Mouse (Mus musculus): ENCODE data around the gene Tubgcp2. TPM values are rescaled to one million over a fixed set of nuclear protein-coding genes. Genes with fewer than 3 reads are reported as not detected.

Tubgcp2 gene
- total RNA-seq, 2 experiments from 2014 or later: 16.4 TPM

GRCm38 (mm10) chr7:139979011-139979719 lies 57.3 kb downstream of the Tubgcp2 start:
- DNase-seq: no peak

GRCm38 (mm10) chr7:139978278-139978892 lies 58.1 kb downstream of the Tubgcp2 start, which contains the start of gene 6430531B16Rik:
Gene 6430531B16Rik (minus strand): TSS chr7:139978755.
- DNase-seq: peak; percentile 77

- no peak for DNase-seq
Observed at GRCm38 (mm10) chr7:139975471-139975870, 61.0 kb downstream of the Tubgcp2 start.

- no peak for DNase-seq
Observed at GRCm38 (mm10) chr7:139974307-139974706, 62.2 kb downstream of the Tubgcp2 start.

- DNase-seq: no peak
Observed at GRCm38 (mm10) chr7:139972923-139973331, 63.5 kb downstream of the Tubgcp2 start.

GRCm38 (mm10) chr7:139971436-139971835 lies 65.0 kb downstream of the Tubgcp2 start:
- no peak for DNase-seq

GRCm38 (mm10) chr7:139970979-139971378 lies 65.5 kb downstream of the Tubgcp2 start:
- no peak for DNase-seq

GRCm38 (mm10) chr7:139970216-139970919 lies 66.1 kb downstream of the Tubgcp2 start:
- no peak for DNase-seq

GRCm38 (mm10) chr7:139969348-139970130 lies 66.9 kb downstream of the Tubgcp2 start:
- DNase-seq: peak; percentile 47

- no peak for DNase-seq
Observed at GRCm38 (mm10) chr7:139968428-139968827, 68.0 kb downstream of the Tubgcp2 start.

- DNase-seq: no peak
Observed at GRCm38 (mm10) chr7:139967175-139967574, 69.3 kb downstream of the Tubgcp2 start.

GRCm38 (mm10) chr7:139963814-139964213 lies 72.7 kb downstream of the Tubgcp2 start:
- DNase-seq: no peak

GRCm38 (mm10) chr7:139961141-139961540 lies 75.3 kb downstream of the Tubgcp2 start:
- no peak for DNase-seq

GRCm38 (mm10) chr7:139957958-139958357 lies 78.5 kb downstream of the Tubgcp2 start:
- no peak for DNase-seq

GRCm38 (mm10) chr7:139957437-139957836 lies 79.0 kb downstream of the Tubgcp2 start:
- DNase-seq: no peak

GRCm38 (mm10) chr7:139956658-139957057 lies 79.8 kb downstream of the Tubgcp2 start:
- DNase-seq: no peak

GRCm38 (mm10) chr7:139955505-139955904 lies 81.0 kb downstream of the Tubgcp2 start:
- DNase-seq: no peak

- no peak for DNase-seq
Observed at GRCm38 (mm10) chr7:139951991-139952633, 84.4 kb downstream of the Tubgcp2 start.

- DNase-seq: no peak
Observed at GRCm38 (mm10) chr7:139951079-139951478, 85.4 kb downstream of the Tubgcp2 start.

- peak; percentile 45 for DNase-seq
Observed at GRCm38 (mm10) chr7:139950283-139950971, 86.0 kb downstream of the Tubgcp2 start.

- DNase-seq: no peak
Observed at GRCm38 (mm10) chr7:139949893-139950282, 86.6 kb downstream of the Tubgcp2 start.
